Mouse (Mus musculus): ENCODE measurements around the gene Themis.

Themis gene

GRCm38 (mm10) chr10:28668261-28668660 lies at the start of gene Themis:
Themis (plus strand) TSS chr10:28668360.
- in situ Hi-C loops (cut with MboI, MseI), result no loop called here

GRCm38 (mm10) chr10:28619415-28619814 lies 48.7 kb upstream of the Themis start:
- in situ Hi-C loops (cut with MboI, MseI), result no loop called here

- in situ Hi-C loops (cut with MboI, MseI), result loop anchor here (10.0 kb wide), 1 partner anchor 1779 kb away; no protein-coding TSS in a partner anchor
These were observed 32.1 kb upstream of the Themis start for GRCm38 (mm10) chr10:28636096-28636495.

- in situ Hi-C loops (cut with MboI, MseI), result no loop called here
These were observed 26.3 kb upstream of the Themis start for GRCm38 (mm10) chr10:28641887-28642286.

- in situ Hi-C loops (cut with MboI, MseI), result no loop called here
These were observed 20.3 kb upstream of the Themis start for GRCm38 (mm10) chr10:28647855-28648254.

GRCm38 (mm10) chr10:28649109-28649899 lies 18.9 kb upstream of the Themis start:
- in situ Hi-C loops (cut with MboI, MseI), result no loop called here

- in situ Hi-C loops (cut with MboI, MseI), result no loop called here
These were observed 18.3 kb upstream of the Themis start for GRCm38 (mm10) chr10:28649900-28650160.

- in situ Hi-C loops (cut with MboI, MseI), result no loop called here
These were observed 16.2 kb upstream of the Themis start for GRCm38 (mm10) chr10:28651910-28652309.

- in situ Hi-C loops (cut with MboI, MseI), result no loop called here
These were observed 13.4 kb upstream of the Themis start for GRCm38 (mm10) chr10:28654733-28655132.

GRCm38 (mm10) chr10:28665141-28665540 lies 3.0 kb upstream of the Themis start:
- in situ Hi-C loops (cut with MboI, MseI), result no loop called here

- in situ Hi-C loops (cut with MboI, MseI), result no loop called here
These were observed 5.8 kb downstream of the Themis start for GRCm38 (mm10) chr10:28673931-28674330.

- in situ Hi-C loops (cut with MboI, MseI), result loop anchor here (25.0 kb wide), 1 partner anchor 163 kb away; no protein-coding TSS in a partner anchor
These were observed 7.2 kb downstream of the Themis start for GRCm38 (mm10) chr10:28675337-28675736.

GRCm38 (mm10) chr10:28694981-28695380 lies 26.8 kb downstream of the Themis start:
- in situ Hi-C loops (cut with MboI, MseI), result loop anchor here (25.0 kb wide), 1 partner anchor 183 kb away; no protein-coding TSS in a partner anchor

- in situ Hi-C loops (cut with MboI, MseI), result loop anchor here (25.0 kb wide), 1 partner anchor 184 kb away; no protein-coding TSS in a partner anchor
These were observed 27.9 kb downstream of the Themis start for GRCm38 (mm10) chr10:28696032-28696431.

GRCm38 (mm10) chr10:28698175-28698574 lies 30.0 kb downstream of the Themis start:
- in situ Hi-C loops (cut with MboI, MseI), result loop anchor here (25.0 kb wide), 1 partner anchor 186 kb away; no protein-coding TSS in a partner anchor

GRCm38 (mm10) chr10:28721828-28722227 lies 53.7 kb downstream of the Themis start:
- in situ Hi-C loops (cut with MboI, MseI), result no loop called here

GRCm38 (mm10) chr10:28723266-28723665 lies 55.1 kb downstream of the Themis start:
- in situ Hi-C loops (cut with MboI, MseI), result no loop called here

- in situ Hi-C loops (cut with MboI, MseI), result no loop called here
These were observed 62.0 kb downstream of the Themis start for GRCm38 (mm10) chr10:28730122-28730521.

GRCm38 (mm10) chr10:28737953-28738352 lies 69.8 kb downstream of the Themis start:
- in situ Hi-C loops (cut with MboI, MseI), result no loop called here

- in situ Hi-C loops (cut with MboI, MseI), result no loop called here
These were observed 78.3 kb downstream of the Themis start for GRCm38 (mm10) chr10:28746426-28746825.

GRCm38 (mm10) chr10:28753321-28753720 lies 85.2 kb downstream of the Themis start:
- in situ Hi-C loops (cut with MboI, MseI), result no loop called here

- in situ Hi-C loops (cut with MboI, MseI), result no loop called here
These were observed 86.8 kb downstream of the Themis start for GRCm38 (mm10) chr10:28754927-28755326.

GRCm38 (mm10) chr10:28776777-28777402 lies 108.7 kb downstream of the Themis start:
- in situ Hi-C loops (cut with MboI, MseI), result no loop called here
